Mouse (Mus musculus): ENCODE measurements at regions not wholly inside any gene's neighbourhood (a gene's known extent, or its start where the extent isn't known, plus 50 kb on each side); places are given as distances from the start of the nearest gene placed in this dataset.

DNA sequence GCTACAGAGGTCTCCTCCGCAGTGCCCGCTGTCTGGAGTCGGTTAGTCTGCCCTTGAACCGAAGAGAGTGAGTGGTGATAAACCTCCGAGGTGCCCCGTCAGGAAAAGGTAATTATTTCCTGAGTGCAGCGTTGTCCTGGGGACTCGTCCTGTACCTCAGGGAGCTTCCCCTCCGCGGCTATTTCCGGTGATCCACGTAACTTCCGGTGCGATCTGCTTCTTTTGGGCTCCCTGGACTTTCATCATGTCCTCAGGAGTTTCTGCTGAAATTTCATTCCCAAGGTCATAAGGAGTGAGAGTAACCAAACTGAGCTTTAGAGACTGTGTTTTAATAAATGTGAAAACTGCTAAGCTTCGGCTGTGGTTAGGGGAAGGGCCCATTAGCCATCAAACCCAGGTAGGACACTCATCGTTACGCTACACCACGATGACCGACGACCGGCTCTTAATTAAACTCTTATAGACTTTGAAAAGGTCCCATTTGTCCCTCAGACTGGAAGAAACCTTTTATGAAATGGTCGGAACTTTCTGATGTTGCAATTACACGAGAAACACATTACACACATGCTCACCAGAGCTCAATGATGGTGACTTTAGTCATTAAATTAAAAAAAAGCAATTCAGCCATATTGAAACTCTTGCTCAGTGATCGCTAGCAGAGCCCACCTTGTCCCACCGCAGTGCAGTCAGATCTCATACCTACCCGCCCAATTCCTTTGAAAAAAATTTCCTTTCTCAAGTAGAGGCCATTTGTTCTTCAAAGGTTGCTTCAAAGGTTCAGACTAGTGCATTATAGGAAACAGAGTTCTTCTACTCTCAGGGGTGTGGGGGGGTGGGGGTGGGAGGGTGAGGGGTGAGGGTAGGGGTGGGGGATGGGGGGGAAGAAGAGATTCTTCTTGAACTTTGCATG, 106.5 kb upstream of the Rap1b start:
- Histone ChIP-seq H3K4me3 (replicated peaks; ENCODE audit: low read length) (no peak overlapping the region), H3K4me2 (replicated peaks; ENCODE audit: low read depth, low read length, severe bottlenecking) (no peak overlapping the region), H3K27me3 (ENCODE audit: control insufficient read depth, insufficient read depth, low read length) (no peaks in the 10 kb centered on the region), H3K9me3 (ENCODE audit: control insufficient read depth, low read length) (no peaks in the 10 kb centered on the region), H3K9ac (ENCODE audit: low read depth, low read length, severe bottlenecking) (no peak overlapping the region), H3K27ac (replicated peaks; ENCODE audit: low read depth, low read length) (no peak overlapping the region), H3K4me1 (ENCODE audit: control insufficient read depth, insufficient read depth, low read length) (peaks cover 10% of the 10 kb centered on the region; the same call in 1 of the 2 replicates), H3K36me3 (ENCODE audit: control insufficient read depth, insufficient read depth, low read length) (no peaks in the 10 kb centered on the region)
- no peak for ATAC-seq (ENCODE audit: low FRiP score, low read depth)
- 50% methylated on average over 26 of the region's 26 CpGs for WGBS
- no peak for DNase-seq (ENCODE audit: low spot score)
- TF ChIP-seq POLR2A (IDR thresholded peaks at IDR 0.05; ENCODE audit: borderline replicate concordance, extremely low read depth, insufficient read depth, insufficient read length), result no peak

- Histone ChIP-seq H3K4me2 (replicated peaks; ENCODE audit: low read depth, low read length, severe bottlenecking) (no peak overlapping the region), H3K27me3 (ENCODE audit: control insufficient read depth, insufficient read depth, low read length) (no peaks in the 10 kb centered on the region), H3K27ac (replicated peaks; ENCODE audit: low read depth, low read length) (no peak overlapping the region), H3K9ac (ENCODE audit: low read depth, low read length, severe bottlenecking) (no peak overlapping the region), H3K4me3 (replicated peaks; ENCODE audit: low read length) (no peak overlapping the region), H3K9me3 (ENCODE audit: control insufficient read depth, low read length) (no peaks in the 10 kb centered on the region), H3K36me3 (ENCODE audit: control insufficient read depth, insufficient read depth, low read length) (no peaks in the 10 kb centered on the region), H3K4me1 (ENCODE audit: control insufficient read depth, insufficient read depth, low read length) (peaks cover 10% of the 10 kb centered on the region; the same call in 1 of the 2 replicates)
- no peak for DNase-seq (ENCODE audit: low spot score)
- ATAC-seq (ENCODE audit: low FRiP score, low read depth), result no peak
- WGBS, result 21% methylated on average over 12 of the region's 12 CpGs
- TF ChIP-seq POLR2A (IDR thresholded peaks at IDR 0.05; ENCODE audit: borderline replicate concordance, extremely low read depth, insufficient read depth, insufficient read length), result no peak
These were observed 107.3 kb upstream of the Rap1b start for GRCm38 (mm10) chr10:117953026-117953711.

- no peak overlapping the region for H3K4me2 ChIP-seq (replicated peaks; ENCODE audit: low read depth, low read length, severe bottlenecking)
- WGBS, result 81% methylated on average over 17 of the region's 17 CpGs
- no peak for DNase-seq (ENCODE audit: low spot score)
These were observed 110.5 kb upstream of the Rap1b start for GRCm38 (mm10) chr10:117956174-117956950.

DNA sequence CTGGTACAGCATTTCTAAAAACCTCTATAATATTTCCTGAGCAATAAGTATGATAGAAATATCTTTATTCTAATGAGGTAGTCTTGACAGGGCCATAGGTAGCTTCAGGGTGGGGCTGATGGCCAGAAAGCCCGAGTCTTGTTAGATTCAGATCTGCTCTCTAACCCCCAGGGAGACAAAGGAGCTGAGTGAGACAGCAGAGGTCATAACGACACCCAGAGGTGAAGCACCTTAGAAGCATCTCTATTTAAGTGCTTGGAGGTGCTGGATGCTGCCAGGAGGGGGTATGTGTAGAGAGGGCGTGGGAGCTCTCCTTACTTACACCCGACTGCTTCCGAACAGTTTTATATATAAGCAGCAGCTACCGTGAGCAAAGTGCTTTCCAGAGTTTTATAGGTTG, 128.9 kb upstream of the Rap1b start:
- WGBS, result 39% methylated on average over 6 of the region's 6 CpGs
- Histone ChIP-seq H3K4me2 (replicated peaks; ENCODE audit: low read depth, low read length, severe bottlenecking) (no peak overlapping the region), H3K4me1 (ENCODE audit: control insufficient read depth, insufficient read depth, low read length) (no peaks in the 10 kb centered on the region), H3K9ac (ENCODE audit: low read depth, low read length, severe bottlenecking) (no peak overlapping the region), H3K27ac (replicated peaks; ENCODE audit: low read depth, low read length) (no peak overlapping the region), H3K27me3 (ENCODE audit: control insufficient read depth, insufficient read depth, low read length) (no peaks in the 10 kb centered on the region), H3K36me3 (ENCODE audit: control insufficient read depth, insufficient read depth, low read length) (no peaks in the 10 kb centered on the region), H3K4me3 (replicated peaks; ENCODE audit: low read length) (no peak overlapping the region), H3K9me3 (ENCODE audit: control insufficient read depth, low read length) (no peaks in the 10 kb centered on the region)
- no peak for TF ChIP-seq POLR2A (IDR thresholded peaks at IDR 0.05; ENCODE audit: borderline replicate concordance, extremely low read depth, insufficient read depth, insufficient read length)
- DNase-seq (ENCODE audit: low spot score), result no peak
- no peak for ATAC-seq (ENCODE audit: low FRiP score, low read depth)

More at GRCm38 (mm10) chr10:117956174-117956950, 110.5 kb upstream of the Rap1b start:
- Histone ChIP-seq H3K4me1 (ENCODE audit: control insufficient read depth, insufficient read depth, low read length) (peaks cover 10% of the 10 kb centered on the region; the same call in 1 of the 2 replicates), H3K9ac (ENCODE audit: low read depth, low read length, severe bottlenecking) (no peak overlapping the region), H3K9me3 (ENCODE audit: control insufficient read depth, low read length) (no peaks in the 10 kb centered on the region), H3K27me3 (ENCODE audit: control insufficient read depth, insufficient read depth, low read length) (no peaks in the 10 kb centered on the region), H3K27ac (replicated peaks; ENCODE audit: low read depth, low read length) (no peak overlapping the region), H3K4me3 (replicated peaks; ENCODE audit: low read length) (no peak overlapping the region), H3K36me3 (ENCODE audit: control insufficient read depth, insufficient read depth, low read length) (no peaks in the 10 kb centered on the region)
- no peak for ATAC-seq (ENCODE audit: low FRiP score, low read depth)
- no peak for TF ChIP-seq POLR2A (IDR thresholded peaks at IDR 0.05; ENCODE audit: borderline replicate concordance, extremely low read depth, insufficient read depth, insufficient read length)

DNA sequence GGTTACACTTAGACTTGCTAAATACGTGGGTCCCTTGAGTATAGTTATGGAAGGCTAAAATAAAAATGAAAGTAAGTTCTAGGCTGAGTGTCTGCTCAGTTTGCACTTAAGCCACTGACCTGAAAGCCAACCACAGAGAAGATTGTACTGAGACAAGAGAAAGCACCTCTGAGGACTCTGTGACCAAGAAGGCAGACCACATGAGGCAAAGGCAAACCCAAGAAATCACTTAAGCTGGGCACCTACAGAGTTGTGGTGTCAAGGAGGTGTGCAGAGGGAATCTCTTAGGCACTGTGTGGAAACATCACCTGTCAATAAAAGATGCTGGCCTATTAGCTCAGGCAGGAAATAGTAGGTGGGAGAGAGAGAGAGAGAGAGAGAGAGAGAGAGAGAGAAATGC, 129.6 kb upstream of the Rap1b start:
- DNase-seq (ENCODE audit: low spot score), result no peak
- Histone ChIP-seq H3K4me1 (ENCODE audit: control insufficient read depth, insufficient read depth, low read length) (no peaks in the 10 kb centered on the region), H3K9ac (ENCODE audit: low read depth, low read length, severe bottlenecking) (no peak overlapping the region), H3K27me3 (ENCODE audit: control insufficient read depth, insufficient read depth, low read length) (no peaks in the 10 kb centered on the region), H3K9me3 (ENCODE audit: control insufficient read depth, low read length) (no peaks in the 10 kb centered on the region), H3K27ac (replicated peaks; ENCODE audit: low read depth, low read length) (no peak overlapping the region), H3K4me3 (replicated peaks; ENCODE audit: low read length) (no peak overlapping the region), H3K36me3 (ENCODE audit: control insufficient read depth, insufficient read depth, low read length) (no peaks in the 10 kb centered on the region), H3K4me2 (replicated peaks; ENCODE audit: low read depth, low read length, severe bottlenecking) (no peak overlapping the region)
- no peak for ATAC-seq (ENCODE audit: low FRiP score, low read depth)
- WGBS, result 94% methylated on average over 1 of the region's 1 CpGs
- TF ChIP-seq POLR2A (IDR thresholded peaks at IDR 0.05; ENCODE audit: borderline replicate concordance, extremely low read depth, insufficient read depth, insufficient read length), result no peak

Measured in limb, embryonic 14.5 days (tissue).